Mouse (Mus musculus) lung, postnatal 0 days (tissue): Measurements from ENCODE around the gene Ubxn10. TPM values are rescaled to one million over a fixed set of nuclear protein-coding genes. Genes with fewer than 3 reads are reported as not detected.

Source experiments
- ATAC-seq: fragments of 200-750 bp; cut with Nextera tagmentation; 2 replicates; pipeline ENCODE4 v1.8.0; 2017; ENCODE audit warnings: moderate library complexity
- DNase-seq: peaks from one replicate; pipeline ENCODE4 v3.0.0-alpha.2; 2016; ENCODE audit warnings: low spot score
- H3K27ac ChIP-seq: fragments of 300-500 bp; sonication (generic); 2 replicates; pipeline ENCODE4 v1.5.1; 2014; ENCODE audit warnings: antibody characterized with exemption, mild to moderate bottlenecking, low read length, mixed read lengths
- H3K27me3 ChIP-seq: fragments of 300-500 bp; sonication (generic); replicated peaks from 2 replicates; pipeline ENCODE4 v1.6.1; 2014; ENCODE audit warnings: low read length, mixed read lengths; ENCODE audit not compliant: insufficient read depth
- H3K36me3 ChIP-seq: fragments of 300-500 bp; sonication (generic); 2 replicates; pipeline ENCODE4 v1.6.1; 2014; ENCODE audit warnings: low read length, mixed read lengths; ENCODE audit not compliant: insufficient read depth
- H3K4me1 ChIP-seq: fragments of 300-500 bp; sonication (generic); 2 replicates; pipeline ENCODE4 v1.6.1; 2014; ENCODE audit warnings: antibody characterized with exemption, low read depth, low read length, mixed read lengths; ENCODE audit not compliant: insufficient read depth
- H3K4me2 ChIP-seq: fragments of 300-500 bp; sonication (generic); replicated peaks from 2 replicates; pipeline ENCODE4 v1.6.1; 2014; ENCODE audit warnings: low read depth, mild to moderate bottlenecking, low read length, moderate library complexity, mixed read lengths
- H3K4me3 ChIP-seq: fragments of 300-500 bp; sonication (generic); 2 replicates; pipeline ENCODE4 v1.5.1; 2014; ENCODE audit warnings: low read depth, low read length
- H3K9ac ChIP-seq: fragments of 300-500 bp; sonication (generic); replicated peaks from 2 replicates; pipeline ENCODE4 v1.6.1; 2014; ENCODE audit warnings: low read depth, mild to moderate bottlenecking
- H3K9me3 ChIP-seq: fragments of 300-500 bp; sonication (generic); 2 replicates; pipeline ENCODE4 v1.6.1; 2016; ENCODE audit warnings: low read length, mixed read lengths
- EP300 ChIP-seq: IDR thresholded peaks from 2 replicates; pipeline ENCODE4 v1.6.1; 2016; ENCODE audit warnings: antibody characterized with exemption, mild to moderate bottlenecking, control low read depth
- WGBS: fragments of 180-500 bp; shearing (Covaris S2); extraction: QIAGEN DNeasy Blood & Tissue Kit; methylation state at CpG from one replicate; pipeline ENCODE4 v1.1.7; 2014; 5-methylcytosine and 5-hydroxymethylcytosine counted together
- polyA plus RNA-seq: library from polyadenylated mRNA; unstranded; fragments of >200 nt; fragmentation: Nextera tagmentation; extraction: Ambion mirVana; gene quantifications from 2 replicates; pipeline ENCODE4 v1.2.1, GENCODE M21; 2015

Gene Ubxn10
- polyA plus RNA-seq, 1 experiment from 2014 or later = 10.1 TPM

- H3K27me3 ChIP-seq = no peaks in the 10 kb centered on the region
- no peaks in the 10 kb centered on the region for H3K4me1 ChIP-seq
- H3K9me3 ChIP-seq = no peaks in the 10 kb centered on the region
- H3K27ac ChIP-seq = no peak overlapping the region
- no peak for DNase-seq
- no peak overlapping the region for H3K9ac ChIP-seq
- no peaks in the 10 kb centered on the region for H3K36me3 ChIP-seq
- TF ChIP-seq EP300 = no peak
- WGBS = 73% methylated on average over 11 of the region's 11 CpGs
- no peak overlapping the region for H3K4me3 ChIP-seq
- no peak for ATAC-seq
- no peak overlapping the region for H3K4me2 ChIP-seq
Measured at GRCm38 (mm10) chr4:138659936-138660602, 76.9 kb downstream of the Ubxn10 start.

Other genes with a start within 250 kb of the Ubxn10 start
- gene Vwa5b1, start 101.3 kb downstream of the Ubxn10 start, polyA plus RNA-seq = 0.08 and 0.12 TPM in 2 replicates
- 0.43 and 0.53 TPM in 2 replicates for gene Pla2g2c, start 12.4 kb downstream of the Ubxn10 start, polyA plus RNA-seq
- not detected in 2 replicates for gene Pla2g2f, start 20.5 kb upstream of the Ubxn10 start, polyA plus RNA-seq
- not detected in 2 replicates for gene Pla2g2d, start 38.6 kb upstream of the Ubxn10 start, polyA plus RNA-seq
- gene Pla2g5, start 126.3 kb upstream of the Ubxn10 start, polyA plus RNA-seq = 0.29 TPM in 1 of 2 replicates, not detected in the other
- gene Gm13030, start 136.8 kb upstream of the Ubxn10 start, polyA plus RNA-seq = not detected in 2 replicates
- not detected in 2 replicates for gene Pla2g2e, start 140.8 kb upstream of the Ubxn10 start, polyA plus RNA-seq
- gene Otud3, start 176.8 kb upstream of the Ubxn10 start, polyA plus RNA-seq = 3.7 and 4.0 TPM in 2 replicates
- gene Rnf186, start 229.9 kb upstream of the Ubxn10 start, polyA plus RNA-seq = 17.9 and 21.6 TPM in 2 replicates
- gene Tmco4, start 235.7 kb upstream of the Ubxn10 start, polyA plus RNA-seq = 8.3 and 8.5 TPM in 2 replicates